Mouse (Mus musculus): ENCODE measurements around the gene Ss18l1.

GRCm38 (mm10) chr2:180071671-180072070 is 29.4 kb downstream of the Ss18l1 start:
- TF ChIP-seq POLR2AphosphoS5 (IDR thresholded peaks at IDR 0.05; ENCODE audit: borderline replicate concordance, low read depth, low read length) (no peak), CTCF (IDR thresholded peaks at IDR 0.05 in 2 of 3, conservative IDR thresholded peaks at IDR 0.05 in 1 of 3; ENCODE audit: control insufficient read depth in 1 of 3, insufficient read depth in 1 of 3, low read depth in 2 of 3, low read length in 3 of 3, poor library complexity in 1 of 3, severe bottlenecking in 1 of 3) (no peak), E2F4 (IDR thresholded peaks at IDR 0.05; ENCODE audit: borderline replicate concordance, low read depth, low read length) (no peak), MAFK (IDR thresholded peaks at IDR 0.05; ENCODE audit: borderline replicate concordance, low read depth, low read length) (no peak), ZC3H11A (IDR thresholded peaks at IDR 0.05; ENCODE audit: low read depth, low read length) (no peak), SMC3 (IDR thresholded peaks at IDR 0.05; ENCODE audit: low read depth, low read length) (no peak), MAX (IDR thresholded peaks at IDR 0.05; ENCODE audit: low read length) (no peak), POLR2A (IDR thresholded peaks at IDR 0.05; ENCODE audit: control insufficient read depth in 1 of 2, insufficient read depth in 1 of 2, low read depth in 1 of 2, low read length in 2 of 2, poor library complexity in 1 of 2) (no peak), UBTF (IDR thresholded peaks at IDR 0.05; ENCODE audit: borderline replicate concordance, insufficient read depth, low read depth, low read length) (no peak), TBP (IDR thresholded peaks at IDR 0.05; ENCODE audit: low read depth, low read length) (no peak), MEF2A (IDR thresholded peaks at IDR 0.05; ENCODE audit: extremely low read depth, insufficient replicate concordance, low read depth, low read length, poor library complexity, severe bottlenecking) (no peak), JUND (IDR thresholded peaks at IDR 0.05; ENCODE audit: low read depth, low read length) (no peak)

Measured in MEL (cell line).